Mouse (Mus musculus) adrenal gland, adult (tissue): ENCODE measurements around the gene Ssc4d.

Experiments used
- DNase-seq, 2 experiments: peaks; one replicate each; pipeline ENCODE4 v3.0.0; 2022 to 2023; ENCODE audit warnings: low spot score in 1 of 2; ENCODE audit not compliant: inconsistent age in 2 of 2

The Ssc4d gene

DNA sequence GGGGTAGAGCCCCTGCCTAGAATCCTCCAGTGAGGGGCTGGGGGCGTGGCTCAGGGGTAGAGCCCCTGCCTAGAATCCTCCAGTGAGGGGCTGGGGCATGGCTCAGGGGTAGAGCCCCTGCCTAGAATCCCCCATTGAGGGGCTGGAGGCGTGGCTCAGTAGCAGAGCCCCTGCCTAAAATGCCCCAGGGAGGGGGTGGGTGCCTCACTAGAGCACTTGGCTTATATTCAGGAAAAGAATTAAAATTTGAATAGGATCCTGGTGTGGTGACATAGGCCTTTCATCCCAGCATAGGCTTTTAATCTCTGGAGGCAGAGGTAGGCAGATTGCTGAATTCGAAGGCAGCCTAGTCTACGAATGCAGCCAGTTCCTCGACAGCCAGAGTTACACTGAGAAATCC is 5.0 kb upstream of the Ssc4d start:
- DNase-seq, result no peak

DNA sequence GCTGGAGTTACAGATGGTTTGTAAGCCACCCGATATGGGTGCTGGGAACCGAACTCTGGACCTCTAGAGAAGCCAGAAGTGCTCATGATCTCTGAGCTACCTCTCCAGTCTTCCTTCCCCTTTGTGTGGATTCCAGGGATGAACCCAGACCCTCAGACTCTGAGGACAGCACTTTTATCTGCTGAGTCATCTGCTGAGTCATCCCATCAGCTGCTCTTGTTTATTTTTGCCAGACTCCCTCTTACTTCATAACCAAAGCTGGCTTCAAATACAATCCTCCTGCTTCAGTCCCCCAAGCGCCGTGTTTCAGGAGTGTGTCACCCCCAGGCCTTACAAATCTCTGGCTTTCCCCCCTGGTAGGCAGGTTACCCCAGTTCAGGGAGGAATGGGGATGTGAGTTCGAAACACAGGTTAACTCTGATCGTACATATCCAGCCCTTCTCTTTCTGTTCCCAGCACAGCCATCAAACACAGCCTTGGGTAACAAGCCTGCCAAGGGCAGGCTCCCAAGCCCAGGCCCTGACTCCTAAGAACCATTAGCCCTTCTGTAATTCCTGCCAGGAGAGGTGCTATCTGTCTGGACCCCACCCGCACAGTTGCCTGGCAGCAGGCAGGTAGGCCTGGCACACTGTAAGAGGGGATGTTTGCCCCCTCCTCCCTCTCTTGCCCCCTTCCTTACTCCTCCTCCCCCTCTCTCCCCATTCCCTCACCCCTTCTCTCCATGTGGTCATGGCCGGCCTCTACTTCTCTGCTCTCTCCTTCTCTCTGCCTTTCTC is 1.8 kb upstream of the Ssc4d start:
- peak; percentile 61 to 88 for DNase-seq

DNA sequence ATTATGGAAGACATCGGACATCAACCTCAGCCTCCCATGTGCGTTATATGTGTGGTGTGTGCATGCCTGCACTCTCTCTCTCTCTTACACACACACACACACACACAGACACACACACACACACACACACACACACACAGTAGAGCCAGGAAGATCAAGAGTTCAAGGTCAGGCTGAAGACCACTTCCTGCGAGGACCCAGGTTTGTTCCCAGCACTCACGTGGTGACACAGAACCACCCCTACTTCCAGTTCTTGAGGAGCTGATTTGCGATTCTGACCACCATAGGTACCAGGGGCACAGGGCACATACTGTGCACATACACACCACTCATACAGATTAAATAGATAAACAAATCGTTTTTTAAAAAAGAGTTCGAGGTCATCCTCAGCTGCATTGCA is 2.5 kb downstream of the Ssc4d start:
- no peak for DNase-seq

DNA sequence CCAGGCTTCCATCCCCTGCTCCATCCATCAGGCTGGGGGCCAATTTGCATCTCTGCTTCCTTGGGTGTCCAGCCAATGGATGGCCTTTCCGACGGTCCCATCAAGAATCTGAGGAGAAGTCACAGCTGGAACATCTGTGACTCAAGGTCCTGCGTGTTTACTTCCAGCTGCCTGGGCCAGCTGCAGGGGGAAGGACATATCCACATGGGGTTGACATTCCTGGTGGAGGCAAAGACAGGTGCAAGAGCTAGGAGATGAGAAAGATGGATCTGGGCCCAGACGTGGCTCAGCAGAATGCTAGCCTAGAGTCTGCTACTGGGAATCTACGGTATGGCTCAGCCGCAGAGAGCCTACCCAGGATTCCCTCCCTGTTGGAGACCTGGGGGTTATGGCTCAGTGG is 4.1 kb downstream of the Ssc4d start:
- no peak for DNase-seq

DNA sequence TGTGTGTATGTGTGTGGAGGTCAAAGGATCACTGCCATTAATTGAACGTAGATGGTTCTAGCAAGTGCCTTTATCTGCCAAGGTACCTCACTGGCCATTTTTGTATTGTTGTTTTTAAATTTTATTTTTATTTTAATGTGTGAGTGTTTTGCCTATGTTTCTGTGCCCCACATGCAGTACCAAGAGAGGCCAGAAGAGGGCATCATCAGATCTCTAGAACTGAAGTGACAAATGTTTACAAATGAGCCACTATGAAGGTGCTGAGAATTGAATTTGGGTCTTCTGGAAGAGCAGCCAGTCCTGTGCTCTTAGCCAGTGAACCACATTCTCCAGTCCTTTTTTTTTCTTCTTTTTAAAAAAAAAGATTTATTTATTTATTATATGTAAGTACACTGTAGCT is 5.5 kb downstream of the Ssc4d start:
- peak in 1 of 2 experiments; percentile 85 for DNase-seq

DNA sequence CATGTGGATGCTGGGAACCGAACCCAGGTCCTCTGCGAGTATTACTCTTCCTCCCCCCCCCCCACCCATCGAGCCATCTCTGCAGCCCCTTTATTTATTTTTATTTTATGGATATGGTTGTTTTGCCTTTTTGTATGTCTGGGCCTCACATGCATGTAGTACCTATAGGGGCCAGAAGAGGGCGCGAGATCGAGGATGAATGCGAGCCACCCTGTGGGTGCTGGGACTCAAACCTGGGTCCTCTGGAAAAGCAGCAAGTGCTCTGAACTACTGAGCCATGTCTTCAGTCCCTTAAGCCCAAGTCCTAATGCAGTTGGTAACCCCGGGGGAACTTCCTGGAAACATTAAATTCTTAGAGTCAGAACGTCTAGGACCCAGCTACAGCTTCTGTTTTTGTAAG is 7.5 kb downstream of the Ssc4d start:
- no peak for DNase-seq

DNA sequence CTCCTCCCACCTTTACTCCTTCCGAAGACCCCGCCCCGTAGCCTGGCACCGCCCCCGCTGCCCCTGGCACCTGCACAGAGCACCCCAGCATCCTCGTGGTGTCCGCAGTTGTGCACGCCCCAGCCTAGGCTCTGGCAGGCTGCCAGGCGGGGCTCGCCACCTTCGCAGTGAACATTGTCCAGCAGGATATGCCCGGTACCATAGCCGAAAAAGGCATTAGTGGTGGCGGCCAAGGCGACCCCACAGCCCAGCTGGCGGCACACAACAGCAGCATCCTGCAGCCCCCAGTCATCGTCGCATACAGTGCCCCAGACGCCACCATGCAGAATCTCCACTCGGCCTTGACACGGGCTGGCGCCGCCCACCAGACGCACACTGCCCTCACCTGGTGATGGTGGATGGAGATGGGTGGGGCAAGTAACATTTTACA is 8.8 kb downstream of the Ssc4d start:
- DNase-seq, result peak in 1 of 2 experiments; percentile 73

DNA sequence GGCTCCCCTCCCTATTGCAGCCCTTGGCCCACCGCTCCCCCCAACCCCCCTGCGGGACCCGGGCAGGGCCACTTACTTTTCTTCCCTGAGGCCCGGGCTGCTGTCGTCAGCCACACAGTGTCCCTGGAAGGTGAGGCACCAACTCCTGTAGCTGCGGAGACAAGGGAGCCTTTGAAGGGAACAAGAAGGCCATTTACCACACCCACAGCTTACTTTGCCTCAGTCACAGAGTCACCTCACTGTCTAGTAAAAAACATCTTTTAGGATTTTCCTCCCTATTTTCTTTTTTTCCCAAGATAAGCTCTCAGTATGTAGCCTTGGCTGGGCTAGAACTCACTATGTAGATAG is 11.1 kb downstream of the Ssc4d start:
- DNase-seq, result no peak

DNA sequence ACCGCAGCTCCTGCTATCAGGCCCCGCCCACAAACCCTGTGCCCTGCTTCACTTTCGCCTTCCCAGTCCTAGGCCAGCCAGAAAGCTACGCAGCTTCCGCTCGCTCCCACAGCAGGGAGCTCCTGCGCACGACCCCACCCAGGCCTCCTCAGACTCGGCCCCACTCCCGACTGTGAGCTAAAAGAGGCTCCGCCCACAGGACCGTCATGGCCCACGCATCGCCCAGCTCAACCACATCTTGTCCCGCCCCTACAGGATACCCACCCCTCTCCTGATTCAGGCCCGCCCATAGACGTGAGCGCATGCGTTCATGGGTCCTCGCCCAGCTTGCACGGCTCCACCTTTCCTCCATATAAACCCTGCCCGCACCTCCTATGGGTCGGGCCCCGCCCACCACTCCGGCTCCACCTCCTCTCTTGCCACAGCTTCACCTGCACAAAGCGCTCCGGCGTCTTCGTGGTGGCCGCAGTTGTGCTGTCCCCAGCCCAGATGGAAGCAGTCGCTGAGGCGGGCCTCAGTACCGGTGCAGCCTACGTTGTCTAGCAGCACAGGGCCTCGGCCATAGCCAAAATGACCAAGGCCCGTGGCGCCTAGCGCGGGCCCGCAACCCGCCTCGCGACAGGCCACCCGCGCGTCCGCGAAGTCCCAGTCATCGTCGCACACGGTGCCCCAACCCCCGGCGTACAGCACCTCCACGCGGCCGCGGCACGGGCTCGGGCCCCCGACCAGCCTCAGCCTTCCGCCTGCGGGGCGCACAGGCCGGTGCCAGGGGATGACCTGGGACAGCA is 11.6 kb downstream of the Ssc4d start:
- peak; percentile 99 to 100 for DNase-seq

DNA sequence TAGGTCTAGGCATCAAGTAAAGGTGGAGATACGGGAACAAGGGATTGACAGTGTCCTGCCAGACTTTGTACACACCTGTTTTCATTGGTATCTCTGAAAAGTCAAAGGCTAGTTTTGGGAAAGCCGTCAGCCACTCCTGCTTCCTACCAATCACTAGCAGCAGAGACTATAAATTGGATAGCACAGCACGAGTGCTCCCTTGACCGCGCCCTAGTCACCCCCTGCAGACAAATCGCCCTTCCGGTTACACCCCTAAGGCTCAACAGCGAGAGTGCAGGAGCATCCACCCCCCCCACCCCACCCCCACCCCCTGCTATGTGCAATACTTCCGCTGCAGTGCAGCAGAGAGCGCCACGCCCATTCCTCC is 12.2 kb downstream of the Ssc4d start:
- no peak for DNase-seq

DNA sequence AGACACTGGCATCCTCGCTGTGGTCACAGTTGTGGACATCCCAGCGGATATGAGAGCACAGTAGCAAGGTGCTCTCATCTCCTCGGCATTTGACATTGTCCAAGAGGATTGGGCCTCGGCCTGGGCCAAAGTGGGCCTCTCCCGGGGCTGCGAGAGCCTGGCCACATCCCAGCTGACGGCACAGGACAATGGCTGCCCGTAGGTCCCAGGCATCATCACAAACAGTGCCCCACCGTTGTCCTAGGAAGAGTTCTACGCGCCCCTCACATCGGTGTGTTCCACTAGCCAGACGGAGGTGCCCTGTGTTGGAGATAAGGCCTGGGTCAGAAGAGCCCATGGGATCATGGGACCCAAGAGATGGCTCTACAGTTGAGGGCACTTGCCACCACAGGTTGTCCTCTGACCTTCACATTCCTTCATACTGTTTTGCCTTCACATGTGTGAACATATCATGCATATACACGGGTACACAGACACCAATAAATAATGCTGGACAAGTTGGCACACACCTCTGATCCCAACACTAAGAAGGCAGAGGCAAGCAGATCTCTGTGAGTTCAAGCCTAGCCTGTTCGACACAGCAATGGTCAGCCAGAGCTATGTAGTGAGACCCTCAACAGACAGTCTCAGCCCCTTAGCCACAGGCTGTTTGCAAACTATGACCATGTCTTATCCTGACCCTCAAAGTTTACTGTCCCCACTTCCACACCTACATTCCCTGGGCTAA is 13.3 kb downstream of the Ssc4d start:
- DNase-seq, result peak in 1 of 2 experiments; percentile 61

DNA sequence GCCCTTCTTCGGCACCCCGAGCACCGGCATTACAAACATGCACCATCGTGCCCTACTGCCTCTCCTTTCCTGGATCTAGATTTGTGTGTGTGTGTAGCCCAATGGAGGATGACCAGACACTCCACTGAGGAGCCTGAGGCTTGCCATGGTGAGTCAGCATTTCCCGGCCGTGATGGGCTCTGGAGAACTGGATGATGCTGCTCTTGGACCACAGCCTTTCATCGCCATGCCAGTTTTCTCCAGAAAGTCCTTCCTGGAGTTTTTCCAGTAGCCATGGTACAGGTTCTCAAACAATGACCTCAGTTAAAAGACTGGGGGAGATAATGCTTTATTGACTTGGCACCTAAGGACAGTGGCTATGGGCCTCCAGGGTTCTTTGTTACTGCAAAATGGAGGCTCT is 14.4 kb downstream of the Ssc4d start:
- DNase-seq, result peak in 1 of 2 experiments; percentile 46

DNA sequence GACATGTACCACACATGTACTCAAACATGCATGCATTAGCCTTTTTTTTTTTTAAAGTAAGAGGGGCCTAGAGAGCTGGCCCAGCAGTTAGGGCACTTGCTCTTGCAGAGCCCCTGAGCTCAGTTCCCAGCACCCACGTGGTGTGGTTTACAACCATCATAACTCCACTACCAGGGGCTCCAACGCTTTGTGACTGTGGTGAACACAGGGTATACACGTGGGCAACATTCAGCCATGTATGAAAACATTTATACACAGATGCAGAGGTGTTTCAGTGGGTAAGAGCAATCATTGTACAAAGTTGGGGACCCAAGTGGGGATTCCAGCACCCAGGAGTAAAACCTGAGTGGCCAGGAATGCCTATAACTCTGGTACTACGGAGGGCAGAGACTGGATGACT is 16.0 kb downstream of the Ssc4d start:
- DNase-seq, result peak in 1 of 2 experiments; percentile 44

DNA sequence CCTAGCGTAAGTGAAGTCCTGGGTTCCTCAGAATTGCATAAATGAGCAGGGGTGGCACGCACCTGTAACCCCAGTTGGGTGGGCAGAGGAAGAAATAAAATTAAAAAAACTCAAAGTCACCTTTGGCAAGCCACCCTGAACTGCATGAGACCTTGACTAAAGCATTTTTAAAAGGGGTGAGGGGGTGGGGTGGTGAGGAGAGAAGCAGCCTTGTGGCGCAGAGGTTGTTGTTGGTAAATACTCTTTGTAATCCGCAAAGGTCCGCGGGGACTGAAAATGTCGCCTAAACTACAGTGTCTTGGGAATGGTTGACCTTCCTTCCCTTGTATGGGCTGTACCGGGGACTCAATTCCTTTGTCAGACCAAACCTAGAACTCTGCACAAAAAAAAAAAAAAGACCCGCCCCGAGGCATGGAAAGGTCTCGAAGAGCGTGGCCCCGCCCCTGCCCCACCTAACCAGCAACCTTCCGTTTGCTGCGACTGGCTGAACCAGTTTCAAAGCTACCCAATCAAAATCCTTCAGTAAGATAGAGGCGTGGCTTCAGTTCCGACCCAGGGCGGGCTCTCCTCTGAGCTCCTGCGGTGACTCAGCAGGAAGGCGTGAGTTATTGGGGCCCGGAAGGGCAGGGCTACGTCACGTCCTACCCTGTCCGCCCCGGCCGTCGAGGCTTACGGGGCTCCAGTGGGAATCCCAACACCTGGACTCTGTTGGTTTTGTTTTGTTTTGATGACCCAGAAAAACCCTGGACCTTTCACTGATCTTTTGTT is 16.9 kb downstream of the Ssc4d start:
- peak; percentile 97 for DNase-seq

DNA sequence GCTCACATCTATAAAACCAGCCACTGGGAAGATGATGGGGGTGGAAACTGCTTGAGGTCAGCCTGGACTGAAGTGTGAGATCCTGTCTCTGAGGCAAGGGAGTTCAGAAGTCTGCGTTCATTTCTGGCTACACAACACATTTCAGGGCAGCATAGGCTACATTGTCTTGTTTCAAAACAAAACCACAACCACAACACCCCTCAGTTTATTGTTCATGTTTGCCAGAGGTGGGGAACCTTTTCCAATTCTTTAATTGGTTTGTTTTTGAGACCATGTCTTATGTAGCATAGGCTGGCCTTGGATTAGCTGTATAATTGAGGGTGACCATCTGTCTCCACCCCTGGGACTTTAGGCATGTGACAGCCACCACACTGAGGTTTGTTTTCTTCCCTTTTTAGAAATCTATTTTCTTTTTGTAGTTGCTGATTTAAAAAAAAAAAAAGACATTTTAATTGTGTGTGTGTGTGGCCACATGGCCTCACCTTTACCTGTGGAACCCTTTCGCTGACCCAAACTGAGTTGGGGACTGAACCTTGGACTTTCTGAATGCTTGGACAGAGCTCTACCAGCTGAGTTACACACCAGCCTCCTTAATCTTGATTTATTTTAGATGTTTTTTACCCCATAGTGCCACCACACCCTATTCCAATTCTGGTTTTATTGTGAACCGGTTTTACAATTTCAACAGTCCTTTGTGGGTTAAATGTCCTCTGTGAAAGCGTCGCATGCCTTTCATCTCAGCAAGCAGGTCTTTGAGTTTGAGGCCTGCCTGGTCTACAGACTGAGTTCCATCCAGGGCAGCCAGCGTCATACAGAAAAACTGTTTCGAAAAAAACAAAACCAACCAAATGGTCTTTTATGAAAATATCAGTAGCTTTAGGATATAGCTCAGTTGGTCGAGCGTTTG is 17.8 kb downstream of the Ssc4d start:
- DNase-seq, result peak in 1 of 2 experiments; percentile 39

DNA sequence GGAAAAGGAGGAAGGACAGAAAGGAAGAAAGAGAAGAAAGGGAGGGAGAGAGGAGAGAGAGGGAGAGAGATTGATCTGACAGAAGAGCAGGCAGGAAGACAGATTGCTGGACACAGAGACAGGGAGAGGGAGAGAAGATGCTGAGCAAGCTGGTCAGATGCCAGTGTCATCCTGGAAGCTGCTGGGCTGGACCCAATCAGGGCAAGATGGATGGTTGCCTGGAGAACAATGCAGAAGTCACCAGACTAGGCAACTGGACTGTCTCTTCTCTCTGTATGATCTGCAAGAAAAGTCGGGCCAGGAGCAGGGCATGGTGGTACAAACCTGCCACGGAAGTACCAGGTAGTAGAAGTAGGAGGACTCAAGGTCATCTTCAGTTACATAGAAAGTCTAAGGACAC is 21.5 kb downstream of the Ssc4d start:
- peak in 1 of 2 experiments; percentile 65 for DNase-seq

DNA sequence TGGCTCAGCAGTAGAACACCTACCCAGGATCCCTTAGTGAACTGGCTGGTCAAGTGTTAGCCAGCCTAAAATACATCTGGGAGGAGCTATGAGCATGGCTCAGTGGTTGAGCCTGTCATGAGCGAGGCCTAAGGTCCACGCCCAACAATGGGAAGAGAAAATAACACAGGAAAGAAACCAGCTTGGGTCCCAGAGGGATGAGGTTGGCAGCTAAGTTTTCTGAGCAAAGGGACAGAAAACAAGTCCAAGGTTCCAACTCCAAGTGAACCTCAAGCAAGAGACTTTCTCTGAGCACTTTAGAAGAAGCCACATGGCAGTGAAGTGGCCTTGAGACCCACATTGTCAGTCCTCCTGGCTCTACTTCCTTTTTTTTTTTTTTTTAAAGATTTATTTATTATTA is 22.7 kb downstream of the Ssc4d start:
- DNase-seq, result peak in 1 of 2 experiments; percentile 61

DNA sequence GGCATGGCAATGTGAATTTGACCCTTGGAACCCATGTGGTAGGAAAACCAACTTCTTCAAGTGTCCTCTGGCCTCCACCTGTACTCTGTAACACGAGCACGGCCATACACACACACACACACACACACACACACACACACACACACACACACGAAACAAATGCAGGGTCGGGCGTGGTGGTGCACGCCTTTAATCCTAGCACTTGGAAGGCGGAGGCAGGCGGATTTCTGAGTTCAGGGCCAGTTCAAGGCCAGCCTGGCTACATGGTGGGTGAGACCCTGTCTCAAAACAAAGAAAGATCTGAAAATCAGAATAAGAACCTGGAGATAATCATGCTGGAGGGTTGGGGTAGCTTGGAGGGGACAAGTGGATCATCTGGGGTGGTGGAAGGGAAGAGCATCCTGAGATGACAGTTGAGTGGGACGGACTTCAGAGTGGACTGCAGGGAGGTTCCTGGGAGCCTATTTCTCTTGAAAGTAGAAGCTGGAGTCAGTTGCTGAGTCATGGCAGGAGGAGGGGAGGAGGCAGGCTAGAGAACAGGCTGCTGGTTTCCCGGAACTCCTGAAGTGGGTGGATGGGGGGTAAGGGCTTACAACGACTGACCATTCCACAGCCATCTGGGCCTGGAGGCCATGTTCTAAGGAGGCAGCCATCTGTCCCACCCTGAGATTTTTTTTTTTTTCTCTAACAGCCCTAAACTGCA is 23.5 kb downstream of the Ssc4d start:
- peak; percentile 64 to 86 for DNase-seq

DNA sequence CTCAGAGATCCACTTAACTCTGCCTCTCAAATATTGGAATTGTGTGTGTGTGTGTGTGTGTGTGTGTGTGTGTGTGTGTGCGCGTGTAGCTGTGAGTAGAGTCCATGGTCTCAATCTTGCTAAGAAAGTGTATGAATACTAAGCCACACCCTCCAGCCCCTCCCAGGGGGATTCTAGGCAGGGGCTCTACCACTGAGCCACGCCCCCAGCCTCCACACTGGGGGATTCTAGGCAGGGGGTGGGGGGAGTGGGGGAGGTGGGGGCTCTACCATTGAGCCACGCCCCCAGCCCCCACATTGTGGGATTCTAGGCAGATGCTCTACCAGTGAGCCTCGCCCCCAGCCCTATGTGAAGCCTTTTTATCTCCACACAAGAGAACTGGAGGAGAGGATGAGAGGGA is 27.7 kb downstream of the Ssc4d start:
- DNase-seq, result no peak
